Mouse (Mus musculus) c-Kit-positive CD71-positive TER-119-negative erythroid progenitor cells, embryonic 14.5 days (primary cell): ENCODE data around the gene Frmd4b.

Source experiments
- DNase-seq: peaks from one replicate; pipeline ENCODE4 v3.0.0-alpha.2; 2013; ENCODE audit warnings: low read depth

Gene Frmd4b

GRCm38 (mm10) chr6:97312545-97312939 lies 304.8 kb downstream of the Frmd4b start:
- DNase-seq: no peak

GRCm38 (mm10) chr6:97311599-97312544 lies 305.5 kb downstream of the Frmd4b start:
- peak; percentile 20 for DNase-seq

- no peak for DNase-seq
Measured at GRCm38 (mm10) chr6:97310901-97311331, 306.4 kb downstream of the Frmd4b start.

DNA sequence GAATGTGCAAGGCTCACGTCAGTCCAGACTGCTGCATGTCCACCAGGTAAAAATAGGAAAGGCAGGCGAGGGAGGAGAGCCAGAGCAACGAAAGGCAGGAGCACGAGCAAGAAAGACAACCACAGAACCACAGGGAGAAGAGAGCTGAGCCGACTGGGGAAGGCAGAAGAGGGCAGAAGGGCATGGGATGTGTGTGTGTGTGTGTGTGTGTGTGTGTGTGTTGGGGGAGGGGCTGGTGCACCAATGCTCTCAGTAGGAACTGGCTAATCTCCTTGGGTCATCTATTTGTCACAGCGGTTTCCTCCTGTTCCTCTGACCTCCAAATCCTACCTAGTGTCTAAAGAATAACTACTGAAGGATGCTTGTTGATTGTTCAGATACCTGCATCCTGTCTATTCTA lies 308.2 kb downstream of the Frmd4b start:
- no peak for DNase-seq

GRCm38 (mm10) chr6:97308562-97308961 lies 308.8 kb downstream of the Frmd4b start:
- no peak for DNase-seq

DNA sequence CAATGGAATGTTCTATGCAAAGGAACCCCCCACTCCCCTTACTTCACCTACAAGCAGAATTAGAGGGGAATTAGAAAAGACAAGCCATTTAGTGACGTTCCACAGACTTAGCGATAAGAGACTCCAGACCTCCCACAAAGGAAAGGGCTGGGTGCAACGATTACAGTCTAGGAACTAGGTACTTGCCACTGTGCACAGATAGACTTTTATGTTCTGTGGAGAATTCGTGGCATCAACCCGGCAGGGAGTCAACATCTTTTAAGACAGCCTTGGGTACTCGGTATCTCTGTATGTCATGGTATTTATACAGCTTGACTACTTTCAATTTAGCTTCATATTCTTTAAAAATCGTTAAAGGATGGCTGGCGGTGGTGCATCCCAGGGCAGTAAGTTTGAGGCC lies 310.1 kb downstream of the Frmd4b start:
- DNase-seq: no peak

DNA sequence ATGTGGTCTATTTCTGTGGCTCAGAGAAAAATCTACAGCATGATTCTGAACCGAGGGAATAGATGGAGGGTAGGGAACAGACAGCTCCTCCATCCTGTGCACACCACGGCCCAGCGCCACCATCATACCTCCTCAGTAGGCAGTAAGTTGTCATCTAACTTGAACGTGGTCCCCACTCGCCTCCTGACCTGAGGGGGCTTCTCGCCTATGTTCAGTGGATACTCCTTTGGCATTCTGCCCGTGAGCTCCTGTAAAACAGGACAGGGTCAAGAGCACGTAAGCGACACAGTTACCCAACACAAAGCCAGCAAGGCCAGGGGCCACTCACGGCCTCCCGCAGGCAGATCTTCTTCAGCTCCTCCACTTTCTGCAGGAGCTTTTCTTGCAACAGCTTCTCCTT lies 311.0 kb downstream of the Frmd4b start:
- DNase-seq: no peak

- no peak for DNase-seq
Measured at GRCm38 (mm10) chr6:97305491-97305890, 311.9 kb downstream of the Frmd4b start.

- no peak for DNase-seq
Measured at GRCm38 (mm10) chr6:97305010-97305409, 312.3 kb downstream of the Frmd4b start.

DNA sequence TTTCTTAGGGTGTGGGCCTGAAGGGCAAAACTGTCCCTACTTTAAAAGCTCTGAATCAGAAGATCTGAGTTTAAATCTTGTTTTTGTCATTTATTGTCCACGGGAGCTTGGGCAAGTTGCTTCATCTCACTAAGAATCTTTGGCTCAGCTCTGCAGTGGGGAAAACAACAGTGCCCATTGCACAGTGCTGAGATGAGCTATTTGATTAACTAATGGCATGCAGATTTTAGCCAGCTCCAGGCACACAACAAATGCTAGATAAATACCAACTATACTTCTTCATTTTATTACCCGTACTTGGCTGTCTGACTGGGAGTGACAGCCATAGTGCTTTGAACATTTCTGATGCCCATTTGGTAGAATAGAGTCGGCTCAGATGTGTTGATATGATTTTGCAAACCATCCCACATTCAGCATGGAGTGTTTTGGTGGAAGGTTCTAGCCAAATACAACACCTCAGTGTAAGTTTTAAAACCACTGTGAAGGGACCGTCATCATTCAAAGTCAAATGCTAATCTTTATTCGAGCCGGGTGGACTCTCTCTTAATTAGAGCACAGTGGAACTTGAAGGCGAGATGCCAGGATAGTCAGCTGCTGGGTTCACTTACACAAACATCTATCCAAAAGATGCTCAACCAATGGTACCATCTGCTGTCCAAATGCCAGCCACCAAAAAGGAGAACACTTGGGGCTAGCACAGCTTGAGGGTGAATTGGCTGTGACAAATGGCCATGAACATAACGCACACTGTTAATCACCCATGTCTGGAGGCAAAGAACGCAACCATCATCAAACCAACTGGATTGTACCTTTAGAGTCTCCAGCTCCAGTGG lies 313.8 kb downstream of the Frmd4b start:
- DNase-seq: no peak

DNA sequence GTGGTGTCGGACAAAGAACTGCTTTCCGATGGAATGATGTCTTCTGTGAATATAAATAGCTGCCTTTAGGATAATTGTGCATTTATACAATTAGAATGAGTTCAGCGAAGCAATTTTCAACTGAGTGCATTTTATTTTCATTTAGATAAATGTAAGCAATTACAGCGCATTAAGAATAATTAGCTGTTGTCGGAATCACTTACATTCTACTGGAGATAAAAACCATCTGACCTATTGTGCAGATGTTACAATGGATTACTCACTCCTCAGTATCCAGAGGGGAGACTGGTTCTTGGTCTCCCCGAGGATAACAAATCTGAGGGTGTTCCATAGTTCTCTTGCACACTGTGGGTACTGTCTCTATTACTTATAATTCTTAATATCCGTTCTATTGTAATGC lies 315.0 kb downstream of the Frmd4b start:
- no peak for DNase-seq

DNA sequence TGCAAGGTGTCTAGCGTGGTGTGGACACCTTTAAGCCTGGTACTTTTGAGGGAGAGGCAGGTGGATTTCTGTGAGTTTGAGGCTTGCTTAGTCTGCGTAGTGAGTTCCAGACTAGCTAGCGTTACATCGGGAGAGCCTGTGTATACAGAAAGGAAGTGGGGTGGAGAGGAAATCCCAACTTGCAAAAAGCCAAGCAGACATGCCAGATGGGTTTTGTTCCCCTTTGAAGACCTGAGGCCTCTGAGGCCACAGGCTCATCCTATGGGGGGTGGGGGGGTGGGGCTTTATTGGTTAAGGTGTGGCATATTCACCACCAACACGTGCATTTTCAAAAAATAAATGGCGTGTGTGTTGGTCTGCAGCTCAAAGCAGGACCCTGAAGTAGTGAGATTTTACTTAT lies 316.7 kb downstream of the Frmd4b start:
- no peak for DNase-seq

DNA sequence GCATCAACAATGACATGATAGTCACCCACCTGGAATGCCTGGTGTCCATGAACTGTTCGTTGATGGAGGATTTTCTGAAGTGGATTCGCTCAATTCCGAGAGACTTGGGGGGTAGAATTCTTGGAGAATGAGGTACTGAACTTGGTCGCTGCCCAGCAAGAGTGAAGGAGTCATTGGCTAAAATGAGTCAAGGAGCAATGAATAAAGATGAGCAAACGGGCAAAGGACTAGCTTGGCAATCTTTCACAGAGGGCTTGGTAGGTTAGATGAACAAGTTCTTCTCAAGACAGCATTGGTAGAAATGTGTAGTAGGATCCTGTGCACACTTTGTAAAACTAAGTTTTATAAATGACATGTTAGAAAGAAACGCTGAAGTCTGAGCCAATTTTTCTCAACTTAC lies 317.2 kb downstream of the Frmd4b start:
- DNase-seq: no peak

DNA sequence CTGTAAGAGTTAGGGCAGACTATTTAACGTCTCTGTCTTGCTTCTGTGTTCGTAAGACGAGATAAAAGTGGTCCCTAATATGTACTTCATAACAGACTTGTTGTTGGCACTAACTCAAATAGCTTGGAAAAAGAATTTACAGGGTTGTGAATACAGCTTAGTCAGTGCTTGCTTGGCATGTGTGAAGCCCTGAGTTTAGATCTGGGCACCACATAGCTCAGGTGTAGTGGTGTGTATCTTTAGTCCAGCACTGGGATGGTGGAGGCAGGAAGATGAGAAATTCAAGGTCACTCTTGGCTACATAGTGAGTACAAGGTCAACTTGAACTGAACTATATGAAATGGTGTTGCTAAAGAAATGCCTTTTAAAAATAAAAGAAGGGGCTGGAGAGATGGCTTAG lies 320.2 kb downstream of the Frmd4b start:
- DNase-seq: no peak

DNA sequence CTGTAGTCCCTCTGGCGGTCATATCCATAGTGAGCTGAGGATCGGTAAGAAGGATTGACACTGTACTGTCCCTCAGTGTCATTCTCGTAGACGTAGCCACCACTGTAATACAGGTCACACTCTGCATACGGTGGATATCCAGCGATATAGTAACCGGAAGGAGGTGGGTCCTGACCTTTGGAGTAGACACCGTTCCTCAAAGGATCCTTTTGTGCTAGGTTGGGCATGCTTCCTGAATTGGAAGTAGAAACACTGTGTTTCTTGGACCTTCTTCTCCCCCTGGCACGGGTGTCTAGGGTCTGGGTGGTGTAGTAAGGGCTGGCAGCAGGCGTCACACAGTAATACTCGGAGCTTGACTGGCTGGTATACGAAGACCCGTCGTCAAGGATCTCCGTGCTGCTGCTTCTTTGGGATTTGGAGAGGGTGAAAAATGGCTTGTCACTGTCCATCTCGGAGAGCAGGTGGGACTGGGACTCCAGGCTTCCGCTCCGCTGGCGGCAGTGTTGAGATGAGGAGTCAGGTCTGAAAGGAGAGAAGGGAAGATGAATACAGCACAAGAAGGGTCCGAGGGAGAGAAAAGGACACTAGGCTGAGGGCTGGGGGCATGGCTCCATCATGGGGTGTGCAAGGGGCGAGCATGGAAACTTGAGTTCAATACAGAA lies 321.3 kb downstream of the Frmd4b start:
- DNase-seq: no peak

DNA sequence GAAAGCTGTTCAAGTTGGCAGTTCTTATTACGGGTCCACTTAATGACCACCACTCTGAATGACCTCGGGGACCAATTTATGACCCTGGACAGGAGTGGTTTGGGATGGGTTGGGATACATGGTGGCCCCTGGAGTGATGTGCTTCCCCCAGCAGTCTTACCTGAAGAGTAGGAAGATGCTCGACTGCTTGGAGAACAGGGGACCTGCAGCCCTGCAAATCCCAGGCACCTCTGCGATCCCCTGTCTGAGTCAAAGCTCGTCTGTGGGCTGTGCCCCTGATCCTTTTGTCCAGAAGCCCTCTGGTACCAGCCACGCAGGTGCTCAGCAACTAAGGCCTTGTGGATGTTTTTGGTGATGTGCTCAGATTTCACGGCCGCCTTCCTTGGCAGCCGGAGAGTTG lies 321.9 kb downstream of the Frmd4b start:
- DNase-seq: no peak

- no peak for DNase-seq
Measured at GRCm38 (mm10) chr6:97293667-97294569, 323.4 kb downstream of the Frmd4b start.

- no peak for DNase-seq
Measured at GRCm38 (mm10) chr6:97292894-97293293, 324.4 kb downstream of the Frmd4b start.

GRCm38 (mm10) chr6:97292096-97292495 lies 325.2 kb downstream of the Frmd4b start:
- DNase-seq: no peak

- no peak for DNase-seq
Measured at GRCm38 (mm10) chr6:97291159-97291908, 326.0 kb downstream of the Frmd4b start.

DNA sequence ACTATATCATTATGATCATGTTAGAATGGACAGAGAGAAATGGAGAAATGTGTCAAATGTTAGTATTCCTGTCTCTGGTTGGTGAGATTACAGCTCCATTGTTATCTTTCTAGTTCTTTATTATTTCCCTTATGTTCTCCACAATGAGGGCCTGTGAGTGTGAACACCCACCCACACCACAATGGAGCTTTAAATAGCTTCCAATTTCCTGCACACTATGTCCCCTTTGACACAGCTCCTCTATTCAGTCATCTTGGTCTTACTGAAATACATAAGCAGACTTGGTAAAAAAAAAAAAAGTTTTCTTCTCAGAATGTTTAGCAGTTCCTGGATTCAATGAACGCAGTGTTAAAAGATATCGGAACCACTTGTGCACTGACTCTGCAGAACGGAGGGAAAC lies 326.7 kb downstream of the Frmd4b start:
- DNase-seq: no peak
